Mouse (Mus musculus) CH12.LX (cell line): ENCODE measurements around the gene Rpp25l. TPM values are rescaled to one million over a fixed set of nuclear protein-coding genes. Genes with fewer than 3 reads are reported as not detected.

ENCODE experiments used
- DNase-seq: peaks from one replicate; pipeline ENCODE4 v3.0.0-alpha.2; 2013; ENCODE audit errors: extremely low read depth
- H3K27ac ChIP-seq: 2 replicates; pipeline ENCODE4 v1.5.1; 2012; ENCODE audit warnings: low read depth, mild to moderate bottlenecking, control low read depth, moderate library complexity; ENCODE audit not compliant: insufficient read depth
- H3K27me3 ChIP-seq: replicated peaks from 2 replicates; pipeline ENCODE3; 2012; ENCODE audit warnings: inconsistent platforms
- H3K36me3 ChIP-seq, 2 experiments: replicated peaks in 1 of 2; 2 replicates each; pipeline versions ENCODE3 to v1.6.1; 2012; ENCODE audit warnings: inconsistent platforms in 1 of 2, low read length in 1 of 2, mild to moderate bottlenecking in 1 of 2, mixed read lengths in 1 of 2, moderate library complexity in 1 of 2; ENCODE audit not compliant: control insufficient read depth in 1 of 2, insufficient read depth in 1 of 2
- H3K4me1 ChIP-seq, 2 experiments: 2 replicates each; pipeline ENCODE4 v1.6.1; 2012; ENCODE audit warnings: inconsistent platforms in 1 of 2, moderate library complexity in 1 of 2; ENCODE audit not compliant: insufficient read depth in 2 of 2, control insufficient read depth in 1 of 2
- H3K4me2 ChIP-seq: 2 replicates; pipeline ENCODE4 v1.6.1; 2012; ENCODE audit warnings: low read depth, mild to moderate bottlenecking, control low read depth; ENCODE audit not compliant: poor library complexity, insufficient read depth, severe bottlenecking
- H3K4me3 ChIP-seq, 3 experiments: fragments of 150-350 bp in 1 of 3; sonication (generic) in 1 of 3; replicated peaks in 1 of 3; 2 replicates each; pipeline versions ENCODE3 to v1.5.1; 2011 to 2012; ENCODE audit warnings: low read depth in 2 of 3, low read length in 2 of 3, mild to moderate bottlenecking in 2 of 3, moderate library complexity in 2 of 3, control low read depth in 1 of 3, improper control_type of control experiment in 1 of 3, inconsistent platforms in 1 of 3, mixed read lengths in 1 of 3; ENCODE audit not compliant: poor library complexity in 1 of 3
- H3K79me2 ChIP-seq: replicated peaks from 2 replicates; pipeline ENCODE4 v1.6.1; 2012; ENCODE audit warnings: mild to moderate bottlenecking, moderate library complexity; ENCODE audit not compliant: control insufficient read depth, poor library complexity, insufficient read depth, severe bottlenecking; ENCODE audit errors: extremely low read depth
- H3K9ac ChIP-seq: 2 replicates; pipeline ENCODE4 v1.6.1; 2012; ENCODE audit warnings: low read depth, mild to moderate bottlenecking, control low read depth, moderate library complexity; ENCODE audit not compliant: insufficient read depth
- H3K9me3 ChIP-seq: replicated peaks from 2 replicates; pipeline ENCODE3; 2012; ENCODE audit warnings: low read length, inconsistent platforms, mixed read lengths
- BHLHE40 ChIP-seq: IDR thresholded peaks from 2 replicates; pipeline ENCODE4 v1.6.1; 2011; ENCODE audit warnings: mild to moderate bottlenecking, low read depth, low read length, improper control_type of control experiment
- CHD2 ChIP-seq: IDR thresholded peaks from 2 replicates; pipeline ENCODE4 v1.6.1; 2011; ENCODE audit warnings: low read length, improper control_type of control experiment
- CTCF ChIP-seq, 2 experiments: IDR thresholded peaks in 1 of 2; conservative IDR thresholded peaks in 1 of 2; 2 replicates each; pipeline ENCODE4 v1.5.1; 2011 to 2012; ENCODE audit warnings: low read depth in 2 of 2, low read length in 2 of 2, improper control_type of control experiment in 1 of 2, inconsistent platforms in 1 of 2, mild to moderate bottlenecking in 1 of 2, moderate library complexity in 1 of 2
- E2F4 ChIP-seq: IDR thresholded peaks from 2 replicates; pipeline ENCODE4 v1.6.1; 2011; ENCODE audit warnings: low read depth, low read length, improper control_type of control experiment; ENCODE audit not compliant: insufficient replicate concordance
- EP300 ChIP-seq: IDR thresholded peaks from 2 replicates; pipeline ENCODE4 v1.6.1; 2011; ENCODE audit warnings: low read length, improper control_type of control experiment
- ETS1 ChIP-seq: conservative IDR thresholded peaks from 2 replicates; pipeline ENCODE4 v1.6.1; 2012; ENCODE audit warnings: low read depth, mild to moderate bottlenecking, inconsistent platforms, low read length, improper control_type of control experiment, moderate library complexity
- GABPA ChIP-seq: IDR thresholded peaks from 2 replicates; pipeline ENCODE4 v1.6.1; 2012; ENCODE audit warnings: low read depth, low read length, improper control_type of control experiment, inconsistent platforms; ENCODE audit not compliant: insufficient replicate concordance
- HCFC1 ChIP-seq: IDR thresholded peaks from 2 replicates; pipeline ENCODE4 v1.6.1; 2012; ENCODE audit warnings: low read depth, mild to moderate bottlenecking, inconsistent platforms, low read length, improper control_type of control experiment
- IRF4 ChIP-seq: IDR thresholded peaks from 2 replicates; pipeline ENCODE4 v1.6.1; 2014; ENCODE audit warnings: low read depth, mild to moderate bottlenecking, inconsistent platforms, low read length, improper control_type of control experiment
- JUND ChIP-seq: conservative IDR thresholded peaks from 2 replicates; pipeline ENCODE4 v1.6.1; 2011; ENCODE audit warnings: low read depth, low read length, improper control_type of control experiment
- KAT2A ChIP-seq: IDR thresholded peaks from 2 replicates; pipeline ENCODE4 v1.6.1; 2012; ENCODE audit warnings: low read length, improper control_type of control experiment, inconsistent platforms; ENCODE audit not compliant: insufficient replicate concordance
- MAFK ChIP-seq: IDR thresholded peaks from 2 replicates; pipeline ENCODE4 v1.6.1; 2011; ENCODE audit warnings: low read length, improper control_type of control experiment; ENCODE audit not compliant: insufficient replicate concordance
- MAX ChIP-seq: IDR thresholded peaks from 2 replicates; pipeline ENCODE4 v1.6.1; 2011; ENCODE audit warnings: low read length, improper control_type of control experiment
- MEF2A ChIP-seq: IDR thresholded peaks from 2 replicates; pipeline ENCODE4 v1.6.1; 2014; ENCODE audit warnings: low read depth, mild to moderate bottlenecking, inconsistent platforms, low read length, improper control_type of control experiment, borderline replicate concordance
- MXI1 ChIP-seq: IDR thresholded peaks from 2 replicates; pipeline ENCODE4 v1.6.1; 2011; ENCODE audit warnings: mild to moderate bottlenecking, low read depth, low read length, improper control_type of control experiment
- MYC ChIP-seq: IDR thresholded peaks from 2 replicates; pipeline ENCODE4 v1.6.1; 2011; ENCODE audit warnings: low read depth, mild to moderate bottlenecking, improper control_type of control experiment, low read length
- NELFE ChIP-seq: IDR thresholded peaks from 2 replicates; pipeline ENCODE4 v1.6.1; 2011; ENCODE audit warnings: low read depth, low read length, improper control_type of control experiment
- POLR2A ChIP-seq: IDR thresholded peaks from 2 replicates; pipeline ENCODE4 v1.6.1; 2011; ENCODE audit warnings: low read depth, mild to moderate bottlenecking, improper control_type of control experiment, low read length
- RAD21 ChIP-seq: IDR thresholded peaks from 2 replicates; pipeline ENCODE4 v1.6.1; 2011; ENCODE audit warnings: low read depth, mild to moderate bottlenecking, low read length, improper control_type of control experiment, moderate library complexity
- SIN3A ChIP-seq: IDR thresholded peaks from 2 replicates; pipeline ENCODE4 v1.6.1; 2012; ENCODE audit warnings: low read length, improper control_type of control experiment, inconsistent platforms
- SMC3 ChIP-seq: IDR thresholded peaks from 2 replicates; pipeline ENCODE4 v1.6.1; 2011; ENCODE audit warnings: low read depth, low read length, improper control_type of control experiment
- TBP ChIP-seq: conservative IDR thresholded peaks from 2 replicates; pipeline ENCODE4 v1.6.1; 2011; ENCODE audit warnings: low read depth, low read length, improper control_type of control experiment
- UBTF ChIP-seq: IDR thresholded peaks from 2 replicates; pipeline ENCODE4 v1.6.1; 2012; ENCODE audit warnings: low read depth, mild to moderate bottlenecking, inconsistent platforms, low read length, improper control_type of control experiment, moderate library complexity
- ZC3H11A ChIP-seq: IDR thresholded peaks from 2 replicates; pipeline ENCODE4 v1.6.1; 2012; ENCODE audit warnings: low read depth, mild to moderate bottlenecking, inconsistent platforms, low read length, improper control_type of control experiment
- ZMIZ1 ChIP-seq: IDR thresholded peaks from 2 replicates; pipeline ENCODE4 v1.6.1; 2012; ENCODE audit warnings: low read depth, mild to moderate bottlenecking, inconsistent platforms, low read length, improper control_type of control experiment
- dilution Hi-C: fragments of 300-500 bp; cut with MboI; formaldehyde crosslinking; loops from 2 replicates; pipeline ENCODE4 v1.14.3; 2020; ENCODE audit warnings: low sequenced_read_pairs; ENCODE audit not compliant: extremely low pct_unique_long_range_greater_than_20kb, extremely low pct_ligation_motif_present
- in situ Hi-C: fragments of 300-500 bp; cut with MboI; formaldehyde crosslinking; loops from 3 replicates; pipeline ENCODE4 v1.14.3; 2019; ENCODE audit warnings: low sequenced_read_pairs, low pct_ligation_motif_present, low pct_unique_long_range_greater_than_20kb, mixed read lengths
- polyA plus RNA-seq: library from polyadenylated mRNA; unstranded; fragments of >175 nt; gene quantifications from 2 replicates; pipeline ENCODE4 v1.2.1, GENCODE M21; 2012; ENCODE audit warnings: low read depth; ENCODE audit not compliant: insufficient read length
- total RNA-seq, 2 experiments: library from RNA; depleted of rRNA; stranded (reverse); fragments of 300-350 nt in 1 of 2; fragments of >200 nt in 1 of 2; gene quantifications; 2 replicates each; pipeline ENCODE4 v1.2.3; 2012 to 2014

Gene Rpp25l
- total and polyA plus RNA-seq, 3 experiments, result 48.1 to 72.8 (median 65.3) TPM

DNA sequence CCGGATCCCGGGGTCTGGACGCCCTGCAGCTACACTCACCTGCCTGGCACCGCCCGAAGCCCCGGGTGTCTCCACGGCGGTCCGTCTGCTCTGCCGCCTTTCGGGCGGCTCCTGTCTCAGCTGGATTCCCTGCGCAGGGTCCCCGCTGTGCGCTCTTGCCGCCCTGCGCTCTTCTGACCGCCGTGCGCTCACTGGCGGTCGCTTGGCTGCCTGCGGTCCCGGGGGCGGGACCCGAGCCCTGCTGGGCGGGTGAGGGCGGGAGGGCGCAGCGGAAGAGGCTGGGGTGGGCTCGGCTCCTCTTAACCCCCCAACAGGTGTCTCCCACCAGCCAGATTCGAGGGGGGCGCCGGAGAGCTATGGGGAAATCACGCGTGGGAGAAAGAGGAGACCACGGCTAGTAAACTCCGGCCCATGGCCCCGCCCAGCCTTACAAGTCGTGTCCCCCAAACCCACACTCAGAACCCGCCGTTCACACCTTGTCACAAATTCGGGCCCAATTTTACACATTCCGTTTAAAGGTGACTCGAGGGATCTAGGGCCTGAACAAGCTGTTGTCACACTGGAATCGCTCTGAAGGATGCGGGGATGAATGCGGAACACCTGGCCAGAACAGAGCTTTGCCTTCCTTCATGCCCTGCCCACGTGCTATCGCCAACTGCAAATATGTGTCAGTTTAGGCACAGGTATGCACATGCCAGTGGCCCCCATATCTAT, 17.9 kb upstream of the Rpp25l start, which contains the start of gene Arid3c:
TSS of gene Arid3c (minus strand) at position 91 of the 714 bp plus-strand sequence.
- no peak for DNase-seq
- Histone ChIP-seq H3K4me1 (peaks cover 4 to 7% of the 10 kb centered on the region in 2 experiments), H3K4me2 (peak within 1 kb of the TSS; percentile 99), H3K36me3 (no peaks in the 10 kb centered on the region), H3K4me3 (peak within 1 kb of the TSS in 1 of 3 experiments; percentile 32), H3K79me2 (no peaks in the 10 kb centered on the region), H3K9ac (no peak within 1 kb of the TSS)
- TF ChIP-seq MXI1 (0 out of 2 replicates have a peak, but pooled peaks have one; percentile 32), CHD2 (no peak), EP300 (no peak), TBP (no peak), POLR2A (no peak), MAFK (no peak), MAX (peak; percentile 31; the same call in 1 of the 2 replicates), CTCF (conservative IDR thresholded peaks at IDR 0.05 in 1 of 2, IDR thresholded peaks at IDR 0.05 in 1 of 2; ENCODE audit: low read depth in 2 of 2, low read length in 2 of 2) (no peak), ETS1 (no peak), GABPA (no peak), SIN3A (no peak), SMC3 (no peak), RAD21 (no peak), IRF4 (no peak), MYC (0 out of 2 replicates have a peak, but pooled peaks have one; percentile 26), JUND (no peak), KAT2A (no peak), NELFE (no peak), ZC3H11A (no peak), MEF2A (no peak), UBTF (no peak), ZMIZ1 (no peak), HCFC1 (no peak), BHLHE40 (no peak), E2F4 (no peak)
- TF ChIP-seq, all 38 proteins: peak for 3
- peaks cover 79% of the 10 kb centered on the region for H3K27me3 ChIP-seq
- dilution Hi-C loops (no loop called here), in situ Hi-C loops (no loop called here)
- peaks cover 3% of the 10 kb centered on the region for H3K9me3 ChIP-seq
- H3K27ac ChIP-seq, result no peak within 1 kb of the TSS
